Mouse (Mus musculus) cortical plate, adult 2 months (tissue): ENCODE results near the gene Rac2.

Experiments used
- CTCF ChIP-seq: fragments of 200-500 bp; IDR thresholded peaks from 2 replicates; pipeline ENCODE4 v1.5.1; 2011; ENCODE audit warnings: mild to moderate bottlenecking, control low read depth, low read length; ENCODE audit not compliant: insufficient read depth; ENCODE audit errors: extremely low read depth
- POLR2A ChIP-seq: fragments of 200-500 bp; IDR thresholded peaks from 2 replicates; pipeline ENCODE4 v1.6.1; 2011; ENCODE audit warnings: mild to moderate bottlenecking, low read length, control low read depth; ENCODE audit not compliant: insufficient read depth; ENCODE audit errors: extremely low read depth

DNA sequence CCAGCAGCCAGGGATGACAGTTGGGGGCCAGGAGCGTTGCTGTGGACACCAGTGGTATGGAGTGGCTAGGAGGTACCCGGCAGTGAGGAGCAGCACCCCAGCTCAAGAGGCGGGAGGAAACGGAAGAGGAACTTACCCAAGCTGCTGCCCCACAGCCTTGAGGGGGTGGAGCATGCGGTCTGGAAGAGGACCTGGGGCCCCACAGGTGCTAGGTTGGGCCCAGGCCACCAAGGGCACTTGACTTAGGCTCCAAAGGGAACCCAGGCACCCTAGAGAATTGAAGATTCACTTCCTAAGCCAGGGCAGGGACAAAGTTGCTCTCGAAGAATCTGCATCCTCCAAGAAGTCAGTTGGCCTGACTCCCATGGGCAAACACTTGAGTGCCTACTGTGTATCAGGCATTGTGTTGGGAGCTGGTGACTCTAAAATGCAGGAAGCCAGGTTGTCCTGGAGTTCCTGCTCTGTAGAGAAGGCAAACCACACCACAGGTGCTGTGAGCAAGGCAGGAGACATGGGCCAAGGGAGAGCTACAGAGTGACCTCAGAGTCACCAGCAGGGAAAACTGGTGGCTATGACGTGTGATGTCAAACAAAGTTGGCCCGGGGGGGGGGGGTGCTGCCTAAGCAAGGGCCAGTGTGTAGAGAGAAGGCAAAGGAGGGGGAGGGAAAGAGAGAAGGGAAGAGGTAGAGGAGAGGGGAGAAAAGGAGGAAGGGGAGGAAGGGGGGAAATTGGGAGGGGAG, at the start of gene Rac2:
- TF ChIP-seq CTCF (no peak), POLR2A (no peak)
